Comparison of ENCODE assay signal across 8 mouse cellular contexts in the genomic region with DNA sequence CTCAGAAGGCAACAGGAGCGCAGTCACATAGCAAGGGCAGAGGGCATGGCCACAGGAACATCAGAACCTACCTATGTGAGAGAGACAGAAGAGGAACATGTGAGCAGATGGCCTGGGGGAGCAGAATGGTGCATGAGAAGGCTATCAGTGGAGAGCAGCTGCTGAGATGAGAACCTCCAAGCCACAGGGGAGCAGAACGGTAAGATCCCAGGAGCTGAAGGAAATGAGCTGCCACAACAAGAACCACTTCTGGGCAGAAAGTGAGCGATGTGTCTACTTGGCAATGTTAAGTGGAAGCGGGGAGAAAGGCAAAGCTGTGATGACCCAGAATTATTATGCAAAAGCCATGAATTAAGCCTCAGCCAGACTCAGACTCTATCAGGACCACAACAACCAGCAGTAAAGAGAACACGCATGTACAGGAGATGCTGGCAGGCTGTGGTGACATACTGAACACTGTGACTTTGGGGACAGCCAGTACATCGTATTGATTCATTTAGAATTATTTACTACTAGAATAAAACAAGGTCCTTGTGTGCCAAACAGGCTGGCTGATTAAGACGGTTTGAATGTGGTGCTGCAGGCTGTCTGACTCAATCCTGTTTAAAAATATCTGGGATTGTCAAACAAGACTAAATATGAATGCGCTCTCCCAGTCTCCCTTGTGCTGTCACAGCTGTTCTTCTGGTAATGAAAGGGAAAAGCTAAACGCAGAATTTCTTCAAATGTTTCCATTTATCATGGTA.
DNase-seq lines count a peak whose midpoint lies in the region; ATAC-seq lines count a peak whose summit lies in the region.

No protein-coding gene starts in this region.

- no peak for DNase-seq in heart, postnatal 36 days
- peak; percentile 44 to 50 for DNase-seq in right cerebral cortex, adult 2 months (ENCODE audit: low spot score in 2 of 2)
- DNase-seq in right cerebral cortex, postnatal 4 days, result no peak
- no peak for DNase-seq in spleen, postnatal 10 days (ENCODE audit: low spot score in 2 of 2)
- no peak for DNase-seq in lung, postnatal 4 days

- H3K36me3 ChIP-seq in heart, embryonic 12.5 days, result no peaks in the 10 kb centered on the region
- no peaks in the 10 kb centered on the region for H3K36me3 ChIP-seq in stomach, embryonic 14.5 days (ENCODE audit: control insufficient read depth, insufficient read depth, low read length)

- H3K9me3 ChIP-seq in heart, embryonic 12.5 days (replicated peaks), result no peaks in the 10 kb centered on the region
- no peaks in the 10 kb centered on the region for H3K9me3 ChIP-seq in stomach, embryonic 14.5 days (ENCODE audit: control insufficient read depth, low read depth, low read length)

- intact Hi-C loops in heart, postnatal 36 days (cut with DNase I), result no loop called here

- WGBS in heart, embryonic 12.5 days, result 69% methylated on average over 9 of the region's 9 CpGs
- 42% methylated on average over 9 of the region's 9 CpGs for WGBS in stomach, embryonic 14.5 days

- no peak for ATAC-seq in heart, embryonic 12.5 days (ENCODE audit: insufficient number of reproducible peaks, low FRiP score)
- ATAC-seq in granulocyte monocyte progenitor cell, adult 5-6 weeks (replicated peaks; ENCODE audit: poor library complexity, severe bottlenecking), result peak; percentile 23
- no peak for ATAC-seq in stomach, embryonic 14.5 days (ENCODE audit: insufficient number of reproducible peaks, insufficient read depth, low FRiP score, low read depth)

- H3K27me3 ChIP-seq in heart, embryonic 12.5 days (replicated peaks), result no peaks in the 10 kb centered on the region
- no peaks in the 10 kb centered on the region for H3K27me3 ChIP-seq in stomach, embryonic 14.5 days (ENCODE audit: control insufficient read depth, insufficient read depth, low read length)

- H3K4me3 ChIP-seq in heart, embryonic 12.5 days, result no peak overlapping the region
- no peak overlapping the region for H3K4me3 ChIP-seq in stomach, embryonic 14.5 days (ENCODE audit: low read depth, low read length)

- H3K9ac ChIP-seq in heart, embryonic 12.5 days, result no peak overlapping the region
- no peak overlapping the region for H3K9ac ChIP-seq in stomach, embryonic 14.5 days (replicated peaks; ENCODE audit: low read depth, low read length)

- no peak overlapping the region for H3K4me2 ChIP-seq in heart, embryonic 12.5 days
- H3K4me2 ChIP-seq in stomach, embryonic 14.5 days (replicated peaks; ENCODE audit: low read depth, low read length), result no peak overlapping the region

- peaks cover 52% of the 10 kb centered on the region for H3K4me1 ChIP-seq in heart, embryonic 12.5 days (replicated peaks)
- H3K4me1 ChIP-seq in stomach, embryonic 14.5 days (ENCODE audit: control insufficient read depth, insufficient read depth, low read length), result peaks cover 27% of the 10 kb centered on the region

- H3K27ac ChIP-seq in heart, embryonic 12.5 days (ENCODE audit: poor library complexity, severe bottlenecking), result peak overlapping the region; percentile 53; the same call in 1 of the 2 replicates
- H3K27ac ChIP-seq in stomach, embryonic 14.5 days (ENCODE audit: low read length), result peak overlapping the region; percentile 44; the same call in 1 of the 2 replicates

Comparison
In these comparisons a context has a peak if more than half of its experiments do, and no peak if none do; other contexts are left out.
1. DNase-seq: peak in right cerebral cortex, adult 2 months (2 of 2); none in heart, postnatal 36 days (0 of 2), right cerebral cortex, postnatal 4 days (single experiment), spleen, postnatal 10 days (0 of 2) and lung, postnatal 4 days (0 of 2).